Mouse (Mus musculus): ENCODE results near the gene Eya3. TPM values are rescaled to one million over a fixed set of nuclear protein-coding genes. Genes with fewer than 3 reads are reported as not detected.

The Eya3 gene
- total and polyA plus RNA-seq, 3 experiments = 24.4 to 50.0 (median 31.0) TPM

DNA sequence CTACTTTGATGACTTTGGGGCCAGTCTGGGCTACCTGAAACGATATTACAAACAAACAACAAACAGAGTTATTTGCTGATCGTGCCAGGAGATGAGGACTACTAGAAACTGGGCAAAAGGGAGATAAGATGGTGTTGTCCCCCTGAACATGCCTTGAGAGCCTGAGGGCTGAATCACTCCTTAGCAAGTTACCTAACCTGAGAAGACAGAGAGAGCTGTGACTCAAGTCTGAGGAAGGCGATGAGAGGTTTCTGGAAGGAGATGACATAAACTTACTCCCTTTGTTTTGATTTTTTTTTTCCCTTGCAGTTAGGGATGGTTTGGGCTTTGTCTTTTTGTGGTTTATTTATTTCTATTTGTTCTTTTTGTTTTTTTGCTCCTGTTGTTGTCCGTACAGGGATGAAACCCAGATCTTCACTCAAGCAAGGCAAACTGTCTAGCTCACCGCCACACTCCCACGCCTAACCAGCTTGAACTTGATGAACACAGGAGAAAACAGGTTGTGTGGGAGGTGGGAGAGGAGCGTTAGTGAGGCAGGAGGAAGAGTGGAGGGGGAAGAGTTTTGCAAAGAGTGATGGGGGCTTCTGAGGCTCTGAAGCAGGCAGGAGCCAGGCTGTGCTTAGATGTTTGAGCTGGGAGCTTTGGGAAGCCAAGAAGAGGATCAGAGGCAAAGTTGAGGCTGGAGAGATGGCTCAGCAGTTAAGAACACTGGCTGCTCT lies 119.0 kb downstream of the Eya3 start:
- Histone ChIP-seq H3K4me1 (ENCODE audit: control insufficient read depth in 1 of 2, insufficient read depth in 2 of 2) (peaks cover 7 to 36% of the 10 kb centered on the region in 2 experiments), H3K4me2 (ENCODE audit: insufficient read depth, low read depth, poor library complexity, severe bottlenecking) (peak overlapping the region; percentile 48; the same call in 1 of the 2 replicates), H3K36me3 (replicated peaks in 1 of 2; ENCODE audit: control insufficient read depth in 1 of 2, insufficient read depth in 1 of 2, low read length in 1 of 2) (peaks cover 0 to 2% of the 10 kb centered on the region in 2 experiments), H3K27ac (ENCODE audit: insufficient read depth, low read depth) (no peak overlapping the region), H3K9me3 (replicated peaks; ENCODE audit: low read length) (no peaks in the 10 kb centered on the region), H3K79me2 (replicated peaks; ENCODE audit: control insufficient read depth, extremely low read depth, insufficient read depth, poor library complexity, severe bottlenecking) (no peaks in the 10 kb centered on the region), H3K9ac (ENCODE audit: insufficient read depth, low read depth) (0 out of 2 replicates have a peak overlapping the region, but pooled peaks have one; percentile 67), H3K4me3 (replicated peaks in 1 of 3; ENCODE audit: low read depth in 2 of 3, low read length in 2 of 3, poor library complexity in 1 of 3) (peak overlapping the region in 2 of 3 experiments; percentile 66 to 77), H3K27me3 (replicated peaks) (peaks cover 17% of the 10 kb centered on the region)
- dilution Hi-C loops (cut with MboI; ENCODE audit: extremely low pct_ligation_motif_present, extremely low pct_unique_long_range_greater_than_20kb, low sequenced_read_pairs) (no loop called here), in situ Hi-C loops (cut with MboI; ENCODE audit: low pct_ligation_motif_present, low pct_unique_long_range_greater_than_20kb, low sequenced_read_pairs) (no loop called here)
- TF ChIP-seq CHD2 (IDR thresholded peaks at IDR 0.05; ENCODE audit: low read length) (no peak), JUN (IDR thresholded peaks at IDR 0.05; ENCODE audit: insufficient read depth, low read depth, low read length) (no peak), MYC (IDR thresholded peaks at IDR 0.05; ENCODE audit: low read depth, low read length) (no peak), SIN3A (IDR thresholded peaks at IDR 0.05; ENCODE audit: low read length) (no peak), BHLHE40 (IDR thresholded peaks at IDR 0.05; ENCODE audit: low read depth, low read length) (no peak), TCF12 (IDR thresholded peaks at IDR 0.05; ENCODE audit: low read depth, low read length) (no peak), MAX (IDR thresholded peaks at IDR 0.05; ENCODE audit: low read length) (no peak), TBP (conservative IDR thresholded peaks at IDR 0.05; ENCODE audit: low read depth, low read length) (no peak), E2F4 (IDR thresholded peaks at IDR 0.05; ENCODE audit: insufficient replicate concordance, low read depth, low read length) (no peak), UBTF (IDR thresholded peaks at IDR 0.05; ENCODE audit: low read depth, low read length) (no peak), SMC3 (IDR thresholded peaks at IDR 0.05; ENCODE audit: low read depth, low read length) (no peak), USF1 (IDR thresholded peaks at IDR 0.05; ENCODE audit: low read depth, low read length) (no peak), ETS1 (conservative IDR thresholded peaks at IDR 0.05; ENCODE audit: low read depth, low read length) (no peak), RAD21 (IDR thresholded peaks at IDR 0.05; ENCODE audit: low read depth, low read length) (no peak)
- no peak for DNase-seq (ENCODE audit: extremely low read depth)

GRCm38 (mm10) chr4:132760296-132760695 lies 121.5 kb downstream of the Eya3 start:
- peaks cover 17% of the 10 kb centered on the region for H3K27me3 ChIP-seq (replicated peaks)
- no peak for DNase-seq (ENCODE audit: extremely low read depth)
- H3K4me1 ChIP-seq (ENCODE audit: control insufficient read depth in 1 of 2, insufficient read depth in 2 of 2) = peaks cover 7 to 32% of the 10 kb centered on the region in 2 experiments
- peak overlapping the region in 1 of 3 experiments; percentile 19 for H3K4me3 ChIP-seq (replicated peaks in 1 of 3; ENCODE audit: low read depth in 2 of 3, low read length in 2 of 3, poor library complexity in 1 of 3)
- TF ChIP-seq ZKSCAN1 (IDR thresholded peaks at IDR 0.05; ENCODE audit: borderline replicate concordance, low read depth, low read length) (no peak), CHD2 (IDR thresholded peaks at IDR 0.05; ENCODE audit: low read length) (peak; percentile 59), ZC3H11A (IDR thresholded peaks at IDR 0.05; ENCODE audit: low read depth, low read length) (no peak), NELFE (IDR thresholded peaks at IDR 0.05; ENCODE audit: low read depth, low read length) (no peak), IRF4 (IDR thresholded peaks at IDR 0.05; ENCODE audit: low read depth, low read length) (peak; percentile 86), EP300 (IDR thresholded peaks at IDR 0.05; ENCODE audit: low read length) (peak; percentile 84), RCOR1 (conservative IDR thresholded peaks at IDR 0.05; ENCODE audit: low read depth, low read length) (no peak), PAX5 (IDR thresholded peaks at IDR 0.05; ENCODE audit: low read length) (no peak), USF1 (IDR thresholded peaks at IDR 0.05; ENCODE audit: low read depth, low read length) (no peak), MEF2A (IDR thresholded peaks at IDR 0.05; ENCODE audit: borderline replicate concordance, low read depth, low read length) (no peak)
- in situ Hi-C loops (cut with MboI; ENCODE audit: low pct_ligation_motif_present, low pct_unique_long_range_greater_than_20kb, low sequenced_read_pairs) (no loop called here), dilution Hi-C loops (cut with MboI; ENCODE audit: extremely low pct_ligation_motif_present, extremely low pct_unique_long_range_greater_than_20kb, low sequenced_read_pairs) (no loop called here)
- peak overlapping the region; percentile 4; the same call in 1 of the 2 replicates for H3K4me2 ChIP-seq (ENCODE audit: insufficient read depth, low read depth, poor library complexity, severe bottlenecking)
- H3K9me3 ChIP-seq (replicated peaks; ENCODE audit: low read length) = no peaks in the 10 kb centered on the region
- H3K36me3 ChIP-seq (replicated peaks in 1 of 2; ENCODE audit: control insufficient read depth in 1 of 2, insufficient read depth in 1 of 2, low read length in 1 of 2) = no peaks in the 10 kb centered on the region
- H3K27ac ChIP-seq (ENCODE audit: insufficient read depth, low read depth) = no peak overlapping the region
- H3K9ac ChIP-seq (ENCODE audit: insufficient read depth, low read depth) = no peak overlapping the region
- H3K79me2 ChIP-seq (replicated peaks; ENCODE audit: control insufficient read depth, extremely low read depth, insufficient read depth, poor library complexity, severe bottlenecking) = no peaks in the 10 kb centered on the region
